Mouse (Mus musculus): Measurements from ENCODE around the gene Nktr.

The Nktr gene

GRCm38 (mm10) chr9:121761787-121762186, 42.8 kb downstream of the Nktr start:
- no peak for DNase-seq (ENCODE audit: low spot score)

DNA sequence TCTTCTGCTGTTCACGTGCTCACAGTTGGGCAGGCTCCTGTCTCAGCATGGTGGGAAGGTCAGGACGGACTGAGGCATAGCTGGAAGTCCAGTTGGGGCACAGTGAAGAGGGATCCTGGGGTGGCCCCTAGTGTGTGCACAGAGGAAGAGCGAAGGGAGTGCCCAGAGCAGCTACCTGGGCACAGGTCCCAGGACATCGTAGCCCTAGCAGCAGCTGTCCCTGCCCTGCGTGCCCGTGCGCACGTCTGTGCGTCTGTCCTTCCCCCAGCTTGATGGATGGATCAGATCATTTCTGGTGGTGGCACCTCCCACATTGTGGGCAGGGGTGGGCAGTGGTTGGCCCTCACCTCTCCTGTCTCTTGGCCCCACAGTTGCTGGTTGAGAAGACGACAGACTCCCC, 43.3 kb downstream of the Nktr start:
- DNase-seq (ENCODE audit: low spot score): no peak

- DNase-seq (ENCODE audit: low spot score): no peak
These were observed 43.8 kb downstream of the Nktr start for GRCm38 (mm10) chr9:121762761-121763160.

- DNase-seq (ENCODE audit: low spot score): no peak
These were observed 44.7 kb downstream of the Nktr start for GRCm38 (mm10) chr9:121763716-121764115.

- no peak for DNase-seq (ENCODE audit: low spot score)
These were observed 46.3 kb downstream of the Nktr start for GRCm38 (mm10) chr9:121765166-121765855.

GRCm38 (mm10) chr9:121772412-121772811, 53.4 kb downstream of the Nktr start:
- DNase-seq (ENCODE audit: low spot score): no peak

- DNase-seq (ENCODE audit: low spot score): no peak
These were observed 57.0 kb downstream of the Nktr start for GRCm38 (mm10) chr9:121775951-121776350.

GRCm38 (mm10) chr9:121776511-121776910, 57.5 kb downstream of the Nktr start:
- DNase-seq (ENCODE audit: low spot score): no peak

DNA sequence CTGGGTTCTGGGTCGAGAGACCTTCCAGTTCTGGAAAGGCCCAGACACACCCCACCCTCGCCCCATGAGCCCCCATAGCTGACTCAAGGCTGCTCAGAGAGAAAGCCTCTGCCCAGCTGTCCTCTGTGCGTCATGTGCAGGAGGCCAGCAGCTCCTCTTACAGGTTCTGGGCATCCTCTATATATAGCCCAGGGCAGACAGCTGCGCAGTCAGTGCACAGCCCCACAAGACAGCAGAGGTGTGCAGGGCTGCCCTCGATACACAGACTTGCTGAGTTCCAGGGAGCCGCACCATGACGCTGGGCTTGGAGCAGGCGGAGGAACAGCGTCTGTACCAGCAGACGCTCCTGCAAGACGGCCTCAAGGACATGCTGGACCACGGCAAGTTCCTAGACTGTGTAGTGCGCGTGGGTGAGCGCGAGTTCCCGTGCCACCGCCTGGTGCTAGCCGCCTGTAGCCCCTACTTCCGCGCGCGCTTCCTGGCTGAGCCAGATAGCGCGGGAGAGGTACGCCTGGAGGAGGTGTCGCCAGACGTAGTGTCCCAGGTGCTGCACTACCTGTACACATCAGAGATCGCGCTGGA, 58.6 kb downstream of the Nktr start, which contains the start of gene Klhl40:
Klhl40 (plus strand) TSS at position 124 of the 582 bp plus-strand sequence.
- DNase-seq (ENCODE audit: low spot score): no peak

DNA sequence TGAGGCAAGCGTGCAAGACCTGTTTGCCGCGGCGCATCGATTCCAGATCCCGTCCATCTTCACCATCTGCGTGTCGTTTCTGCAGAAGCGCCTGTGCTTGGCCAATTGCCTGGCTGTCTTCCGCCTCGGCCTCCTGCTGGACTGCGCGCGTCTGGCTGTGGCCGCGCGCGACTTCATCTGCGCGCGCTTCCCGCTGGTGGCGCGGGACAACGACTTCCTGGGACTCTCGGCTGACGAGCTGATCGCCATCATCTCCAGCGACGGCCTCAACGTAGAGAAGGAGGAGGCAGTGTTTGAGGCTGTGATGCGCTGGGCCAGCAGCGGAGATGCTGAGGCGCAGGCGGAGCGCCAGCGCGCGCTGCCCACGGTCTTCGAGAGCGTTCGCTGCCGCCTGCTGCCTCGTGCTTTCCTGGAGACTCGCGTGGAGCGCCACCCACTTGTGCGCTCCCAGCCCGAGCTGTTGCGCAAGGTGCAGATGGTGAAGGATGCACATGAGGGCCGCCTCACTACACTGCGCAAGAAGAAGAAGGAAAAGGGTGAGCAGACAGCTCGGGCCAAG, 59.2 kb downstream of the Nktr start:
- DNase-seq (ENCODE audit: low spot score): no peak

- DNase-seq (ENCODE audit: low spot score): no peak
These were observed 65.8 kb downstream of the Nktr start for GRCm38 (mm10) chr9:121784801-121785200.

GRCm38 (mm10) chr9:121785261-121785660, 66.3 kb downstream of the Nktr start:
- no peak for DNase-seq (ENCODE audit: low spot score)

GRCm38 (mm10) chr9:121786359-121786758, 67.4 kb downstream of the Nktr start:
- no peak for DNase-seq (ENCODE audit: low spot score)

- DNase-seq (ENCODE audit: low spot score): no peak
These were observed 72.2 kb downstream of the Nktr start for GRCm38 (mm10) chr9:121791206-121791605.

GRCm38 (mm10) chr9:121791757-121792521, 73.0 kb downstream of the Nktr start, which contains the start of gene Hhatl:
Hhatl (minus strand) TSS chr9:121792507.
- DNase-seq (ENCODE audit: low spot score): no peak

DNA sequence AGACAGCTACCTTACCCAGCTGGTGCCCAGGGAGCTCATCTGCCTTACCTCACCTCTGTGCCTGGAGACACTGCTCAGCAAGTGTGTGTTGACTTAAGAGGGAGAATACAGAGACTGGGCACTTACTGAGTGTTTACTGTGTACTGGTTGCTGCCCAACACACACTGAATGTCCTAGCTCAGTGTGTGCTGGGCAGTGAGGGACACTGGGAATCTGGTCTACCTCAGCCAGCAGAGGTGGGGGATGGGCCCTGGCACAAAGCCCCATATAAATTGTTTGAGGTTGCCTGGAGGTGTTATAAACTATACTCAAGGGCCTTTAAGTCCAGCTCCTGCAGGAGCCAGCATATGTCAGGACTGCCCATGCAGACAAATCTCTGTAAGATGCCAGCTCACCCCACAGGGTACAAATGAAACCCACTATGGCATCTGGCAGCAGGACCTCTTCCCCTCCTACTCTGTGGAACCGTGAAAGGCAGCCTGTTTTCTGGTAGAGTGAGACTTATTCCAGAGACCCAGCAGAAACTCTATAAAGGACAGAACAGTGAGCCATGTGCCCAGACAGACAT, 76.1 kb downstream of the Nktr start:
- no peak for DNase-seq (ENCODE audit: low spot score)

- DNase-seq (ENCODE audit: low spot score): no peak
These were observed 78.8 kb downstream of the Nktr start for GRCm38 (mm10) chr9:121797722-121798121.

GRCm38 (mm10) chr9:121798887-121799520, 80.0 kb downstream of the Nktr start:
- DNase-seq (ENCODE audit: low spot score): no peak

DNA sequence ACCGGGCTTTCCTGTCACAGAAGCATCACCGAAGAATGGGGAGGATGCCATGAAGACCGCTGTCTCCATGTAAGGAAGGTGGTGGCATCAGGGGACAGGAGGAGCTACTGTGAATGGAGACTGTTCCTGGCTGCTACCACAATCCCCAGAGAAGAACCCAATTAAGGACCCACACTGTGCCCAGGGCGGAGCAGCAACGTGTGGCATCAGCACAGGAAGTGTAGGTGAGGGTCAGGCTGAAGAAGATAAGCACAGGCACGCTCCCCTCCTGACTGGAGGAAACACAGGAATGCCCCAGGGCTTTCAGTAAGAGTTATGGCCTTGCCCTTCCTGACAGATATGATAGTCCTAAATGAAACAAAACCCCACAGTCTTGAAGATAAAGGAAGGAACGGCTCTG, 83.8 kb downstream of the Nktr start:
- no peak for DNase-seq (ENCODE audit: low spot score)

Measured in layer of hippocampus, adult 9-10 months (tissue).